Mouse (Mus musculus): ENCODE measurements at regions not wholly inside any gene's neighbourhood (a gene's known extent, or its start where the extent isn't known, plus 50 kb on each side); places are given as distances from the start of the nearest gene placed in this dataset.

DNA sequence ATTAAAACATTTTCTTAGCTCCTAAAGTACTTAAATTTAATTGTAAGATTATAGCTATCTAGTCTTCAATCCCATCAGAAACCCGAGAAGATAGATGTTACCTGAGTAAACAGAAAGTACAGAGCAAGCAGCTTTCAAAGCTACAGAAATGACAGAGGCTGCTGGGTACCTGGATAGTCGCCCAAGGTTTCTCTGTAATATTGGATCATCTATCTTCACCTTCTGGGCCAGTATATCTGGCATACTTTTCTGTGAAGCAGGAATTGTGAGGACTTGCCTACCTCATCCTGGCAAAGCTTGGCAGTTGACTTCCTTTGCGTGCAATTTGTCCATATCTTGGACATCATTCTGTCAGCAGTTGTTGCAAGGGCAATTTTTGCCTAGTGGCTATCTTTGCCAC lies 356.4 kb downstream of the Cd109 start:
- 73% methylated on average over 3 of the region's 3 CpGs for WGBS
- Histone ChIP-seq H3K4me1 (ENCODE audit: control insufficient read depth, insufficient read depth, low read length) (no peaks in the 10 kb centered on the region), H3K4me2 (ENCODE audit: low read depth, low read length) (no peak overlapping the region)

DNA sequence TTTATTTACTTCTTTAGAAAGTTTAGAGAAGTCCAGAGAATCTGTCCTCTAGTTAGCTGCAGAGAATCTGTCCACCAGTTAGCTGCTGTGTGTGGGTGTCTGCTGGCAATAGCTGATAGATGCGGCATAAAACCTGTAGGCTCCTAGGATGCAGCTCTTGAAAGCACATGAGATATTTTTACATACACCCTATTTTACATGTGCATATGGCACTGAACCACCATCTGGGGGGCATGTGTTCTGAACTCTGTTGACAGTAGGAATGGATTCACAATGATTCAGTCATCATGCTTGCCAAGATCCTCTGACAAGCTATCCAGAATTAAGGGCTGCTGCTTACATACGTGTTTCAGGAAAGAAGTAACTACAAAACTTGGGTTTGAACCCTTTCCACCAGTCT lies 368.4 kb downstream of the Cd109 start:
- no peak overlapping the region for H3K9ac ChIP-seq (ENCODE audit: low read length)

More for the DNA sequence above, 356.4 kb downstream of the Cd109 start:
- no peak for ATAC-seq (ENCODE audit: insufficient read depth, low FRiP score)
- Histone ChIP-seq H3K9me3 (replicated peaks; ENCODE audit: control insufficient read depth, low read length) (no peaks in the 10 kb centered on the region), H3K9ac (ENCODE audit: low read length) (no peak overlapping the region), H3K36me3 (ENCODE audit: control insufficient read depth, insufficient read depth, low read length) (no peaks in the 10 kb centered on the region), H3K27ac (ENCODE audit: low read length) (no peak overlapping the region), H3K27me3 (ENCODE audit: control insufficient read depth, insufficient read depth, low read length) (no peaks in the 10 kb centered on the region), H3K4me3 (replicated peaks; ENCODE audit: low read length) (no peak overlapping the region)

GRCm38 (mm10) chr9:78985184-78985864 lies 370.0 kb downstream of the Cd109 start:
- WGBS = 53% methylated on average over 5 of the region's 5 CpGs
- no peak overlapping the region for H3K27ac ChIP-seq (ENCODE audit: low read length)

More for the DNA sequence above, 368.4 kb downstream of the Cd109 start:
- no peak overlapping the region for H3K27ac ChIP-seq (ENCODE audit: low read length)
- no peak overlapping the region for H3K4me3 ChIP-seq (replicated peaks; ENCODE audit: low read length)
- H3K9me3 ChIP-seq (replicated peaks; ENCODE audit: control insufficient read depth, low read length) = no peaks in the 10 kb centered on the region
- H3K4me1 ChIP-seq (ENCODE audit: control insufficient read depth, insufficient read depth, low read length) = peaks cover 2% of the 10 kb centered on the region; the same call in 1 of the 2 replicates
- no peaks in the 10 kb centered on the region for H3K36me3 ChIP-seq (ENCODE audit: control insufficient read depth, insufficient read depth, low read length)
- H3K27me3 ChIP-seq (ENCODE audit: control insufficient read depth, insufficient read depth, low read length) = no peaks in the 10 kb centered on the region
- no peak overlapping the region for H3K4me2 ChIP-seq (ENCODE audit: low read depth, low read length)
- 78% methylated on average over 2 of the region's 2 CpGs for WGBS
- no peak for ATAC-seq (ENCODE audit: insufficient read depth, low FRiP score)

DNA sequence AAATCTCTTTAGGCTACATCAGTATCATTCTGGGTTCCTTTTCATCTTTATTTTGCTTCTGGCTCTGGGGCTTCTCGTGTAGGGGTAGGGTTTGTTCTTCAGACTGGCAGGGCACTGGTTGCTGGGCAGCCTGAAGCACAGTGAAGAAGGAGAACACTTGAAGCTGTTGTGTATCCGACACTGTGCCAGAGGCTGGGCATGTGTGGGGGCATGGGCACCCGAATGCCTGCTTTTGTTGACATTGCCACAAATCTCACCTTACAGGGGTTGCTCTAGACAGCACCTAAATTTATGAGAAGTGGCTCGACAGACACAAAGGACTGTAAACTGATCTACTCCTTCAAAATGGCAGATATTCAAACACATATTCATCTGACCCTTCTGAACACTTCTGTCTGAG lies 376.0 kb downstream of the Cd109 start:
- no peaks in the 10 kb centered on the region for H3K9me3 ChIP-seq (replicated peaks; ENCODE audit: control insufficient read depth, low read length)
- H3K4me3 ChIP-seq (replicated peaks; ENCODE audit: low read length) = no peak overlapping the region
- H3K27ac ChIP-seq (ENCODE audit: low read length) = no peak overlapping the region
- H3K4me1 ChIP-seq (ENCODE audit: control insufficient read depth, insufficient read depth, low read length) = peaks cover 2% of the 10 kb centered on the region
- ATAC-seq (ENCODE audit: insufficient read depth, low FRiP score) = no peak
- H3K27me3 ChIP-seq (ENCODE audit: control insufficient read depth, insufficient read depth, low read length) = no peaks in the 10 kb centered on the region
- WGBS = 34% methylated on average over 4 of the region's 4 CpGs
- H3K4me2 ChIP-seq (ENCODE audit: low read depth, low read length) = no peak overlapping the region
- no peaks in the 10 kb centered on the region for H3K36me3 ChIP-seq (ENCODE audit: control insufficient read depth, insufficient read depth, low read length)
- H3K9ac ChIP-seq (ENCODE audit: low read length) = no peak overlapping the region

More at GRCm38 (mm10) chr9:78985184-78985864, 370.0 kb downstream of the Cd109 start:
- peaks cover 2% of the 10 kb centered on the region; the same call in 1 of the 2 replicates for H3K4me1 ChIP-seq (ENCODE audit: control insufficient read depth, insufficient read depth, low read length)
- H3K9me3 ChIP-seq (replicated peaks; ENCODE audit: control insufficient read depth, low read length) = no peaks in the 10 kb centered on the region
- H3K4me3 ChIP-seq (replicated peaks; ENCODE audit: low read length) = no peak overlapping the region
- no peaks in the 10 kb centered on the region for H3K27me3 ChIP-seq (ENCODE audit: control insufficient read depth, insufficient read depth, low read length)
- no peak for ATAC-seq (ENCODE audit: insufficient read depth, low FRiP score)
- no peaks in the 10 kb centered on the region for H3K36me3 ChIP-seq (ENCODE audit: control insufficient read depth, insufficient read depth, low read length)
- no peak overlapping the region for H3K4me2 ChIP-seq (ENCODE audit: low read depth, low read length)
- H3K9ac ChIP-seq (ENCODE audit: low read length) = no peak overlapping the region

- no peaks in the 10 kb centered on the region for H3K36me3 ChIP-seq (ENCODE audit: control insufficient read depth, insufficient read depth, low read length)
- ATAC-seq (ENCODE audit: insufficient read depth, low FRiP score) = no peak
- no peak overlapping the region for H3K4me3 ChIP-seq (replicated peaks; ENCODE audit: low read length)
- H3K27me3 ChIP-seq (ENCODE audit: control insufficient read depth, insufficient read depth, low read length) = no peaks in the 10 kb centered on the region
- no peak overlapping the region for H3K27ac ChIP-seq (ENCODE audit: low read length)
- no peak overlapping the region for H3K9ac ChIP-seq (ENCODE audit: low read length)
- H3K4me1 ChIP-seq (ENCODE audit: control insufficient read depth, insufficient read depth, low read length) = 0 out of 2 replicates have a peak, but pooled peaks cover 4% of the 10 kb centered on the region
- no peak overlapping the region for H3K4me2 ChIP-seq (ENCODE audit: low read depth, low read length)
- H3K9me3 ChIP-seq (replicated peaks; ENCODE audit: control insufficient read depth, low read length) = no peaks in the 10 kb centered on the region
These were observed 385.7 kb downstream of the Cd109 start for GRCm38 (mm10) chr9:79001081-79001480.

GRCm38 (mm10) chr9:79001930-79002329 lies 386.6 kb downstream of the Cd109 start:
- ATAC-seq (ENCODE audit: insufficient read depth, low FRiP score) = peak; percentile 71; the same call in 1 of the 2 replicates
- H3K27me3 ChIP-seq (ENCODE audit: control insufficient read depth, insufficient read depth, low read length) = no peaks in the 10 kb centered on the region
- H3K27ac ChIP-seq (ENCODE audit: low read length) = peak overlapping the region; percentile 60; the same call in 1 of the 2 replicates
- H3K9ac ChIP-seq (ENCODE audit: low read length) = no peak overlapping the region
- H3K36me3 ChIP-seq (ENCODE audit: control insufficient read depth, insufficient read depth, low read length) = no peaks in the 10 kb centered on the region
- 0 out of 2 replicates have a peak, but pooled peaks cover 4% of the 10 kb centered on the region for H3K4me1 ChIP-seq (ENCODE audit: control insufficient read depth, insufficient read depth, low read length)
- H3K4me2 ChIP-seq (ENCODE audit: low read depth, low read length) = no peak overlapping the region
- no peaks in the 10 kb centered on the region for H3K9me3 ChIP-seq (replicated peaks; ENCODE audit: control insufficient read depth, low read length)
- WGBS = 30% methylated on average over 1 of the region's 1 CpGs
- H3K4me3 ChIP-seq (replicated peaks; ENCODE audit: low read length) = no peak overlapping the region

DNA sequence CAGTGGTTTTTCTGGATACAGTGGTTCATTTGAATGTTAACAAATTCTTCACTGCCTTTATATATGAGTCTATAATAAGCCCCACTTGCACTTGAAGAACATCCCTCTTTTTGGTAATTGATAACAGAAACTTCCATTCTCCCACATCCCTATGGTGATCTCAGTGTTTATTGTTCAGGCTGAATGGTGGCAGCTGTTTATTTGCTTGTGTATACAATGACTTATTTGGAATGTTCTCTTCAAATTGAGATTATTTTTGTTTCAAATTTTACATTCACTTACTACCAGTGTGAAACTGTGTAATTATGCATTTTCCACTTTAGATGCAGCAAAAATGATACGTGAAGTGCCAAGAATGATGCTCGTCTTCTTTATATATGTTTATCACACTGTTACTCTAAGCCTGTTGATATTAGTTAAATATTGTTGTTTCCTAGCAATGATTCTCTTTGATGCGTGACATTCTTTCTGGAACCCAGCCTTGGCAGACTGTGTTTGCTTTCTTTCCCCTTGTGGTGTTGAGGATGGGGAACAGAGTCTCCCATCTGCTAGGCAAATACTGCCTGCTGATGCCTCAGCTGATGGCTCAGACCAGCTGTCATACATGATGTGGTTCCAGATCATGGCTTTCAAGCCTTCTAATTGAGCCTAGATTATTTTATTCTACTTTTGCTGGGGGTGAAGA lies 389.1 kb downstream of the Cd109 start:
- H3K9me3 ChIP-seq (replicated peaks; ENCODE audit: control insufficient read depth, low read length) = no peaks in the 10 kb centered on the region
- ATAC-seq (ENCODE audit: insufficient read depth, low FRiP score) = no peak
- no peaks in the 10 kb centered on the region for H3K27me3 ChIP-seq (ENCODE audit: control insufficient read depth, insufficient read depth, low read length)
- H3K27ac ChIP-seq (ENCODE audit: low read length) = no peak overlapping the region
- H3K4me2 ChIP-seq (ENCODE audit: low read depth, low read length) = no peak overlapping the region
- H3K4me3 ChIP-seq (replicated peaks; ENCODE audit: low read length) = no peak overlapping the region
- H3K9ac ChIP-seq (ENCODE audit: low read length) = no peak overlapping the region
- no peaks in the 10 kb centered on the region for H3K36me3 ChIP-seq (ENCODE audit: control insufficient read depth, insufficient read depth, low read length)
- 0 out of 2 replicates have a peak, but pooled peaks cover 4% of the 10 kb centered on the region for H3K4me1 ChIP-seq (ENCODE audit: control insufficient read depth, insufficient read depth, low read length)
- 54% methylated on average over 3 of the region's 3 CpGs for WGBS

GRCm38 (mm10) chr9:79022291-79022690 lies 406.9 kb downstream of the Cd109 start:
- no peak for ATAC-seq (ENCODE audit: insufficient read depth, low FRiP score)
- Histone ChIP-seq H3K27ac (ENCODE audit: low read length) (no peak overlapping the region), H3K4me3 (replicated peaks; ENCODE audit: low read length) (no peak overlapping the region), H3K9me3 (replicated peaks; ENCODE audit: control insufficient read depth, low read length) (no peaks in the 10 kb centered on the region), H3K9ac (ENCODE audit: low read length) (no peak overlapping the region), H3K36me3 (ENCODE audit: control insufficient read depth, insufficient read depth, low read length) (no peaks in the 10 kb centered on the region), H3K27me3 (ENCODE audit: control insufficient read depth, insufficient read depth, low read length) (no peaks in the 10 kb centered on the region), H3K4me2 (ENCODE audit: low read depth, low read length) (no peak overlapping the region), H3K4me1 (ENCODE audit: control insufficient read depth, insufficient read depth, low read length) (no peaks in the 10 kb centered on the region)
- 97% methylated on average over 2 of the region's 2 CpGs for WGBS

DNA sequence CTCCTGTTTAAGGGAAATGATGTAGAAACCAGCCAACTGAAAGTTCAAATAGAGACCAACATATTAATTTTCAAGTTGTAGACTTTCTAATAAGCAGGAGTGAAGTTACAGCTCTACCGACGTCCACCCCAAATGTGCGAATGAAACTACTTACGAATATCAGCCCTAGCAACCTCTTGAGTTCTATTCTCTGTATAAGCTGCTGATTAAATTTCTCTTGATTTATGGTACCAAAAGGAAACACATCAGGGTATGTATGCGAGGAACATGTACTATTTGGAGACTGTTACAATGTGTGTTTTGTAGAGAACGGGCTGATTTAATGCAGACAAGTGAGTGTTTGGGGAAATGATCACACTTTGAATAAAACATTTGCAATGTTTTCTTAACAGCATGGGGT lies 412.9 kb downstream of the Cd109 start:
- H3K4me3 ChIP-seq (replicated peaks; ENCODE audit: low read length) = no peak overlapping the region
- H3K27me3 ChIP-seq (ENCODE audit: control insufficient read depth, insufficient read depth, low read length) = no peaks in the 10 kb centered on the region
- no peak overlapping the region for H3K27ac ChIP-seq (ENCODE audit: low read length)
- no peaks in the 10 kb centered on the region for H3K36me3 ChIP-seq (ENCODE audit: control insufficient read depth, insufficient read depth, low read length)
- no peak overlapping the region for H3K4me2 ChIP-seq (ENCODE audit: low read depth, low read length)
- no peaks in the 10 kb centered on the region for H3K9me3 ChIP-seq (replicated peaks; ENCODE audit: control insufficient read depth, low read length)
- no peak for ATAC-seq (ENCODE audit: insufficient read depth, low FRiP score)
- 86% methylated on average over 6 of the region's 6 CpGs for WGBS
- H3K9ac ChIP-seq (ENCODE audit: low read length) = no peak overlapping the region
- H3K4me1 ChIP-seq (ENCODE audit: control insufficient read depth, insufficient read depth, low read length) = no peaks in the 10 kb centered on the region
